Mouse (Mus musculus) liver, embryonic 11.5 days (tissue): ENCODE measurements around the gene Trit1. TPM values are rescaled to one million over a fixed set of nuclear protein-coding genes. Genes with fewer than 3 reads are reported as not detected.

Source experiments
- ATAC-seq: fragments of 200-750 bp; cut with Nextera tagmentation; replicated peaks from 2 replicates; pipeline ENCODE4 v1.8.0; 2017; ENCODE audit warnings: moderate number of reproducible peaks, mild to moderate bottlenecking, moderate TSS enrichment, moderate library complexity; ENCODE audit not compliant: low FRiP score
- DNase-seq: peaks from one replicate; pipeline ENCODE4 v3.0.0-alpha.2; 2017; ENCODE audit warnings: low spot score
- H3K27ac ChIP-seq: fragments of 300-500 bp; sonication (generic); 2 replicates; pipeline ENCODE4 v1.5.1; 2014; ENCODE audit warnings: mild to moderate bottlenecking, low read depth, low read length, control low read depth
- H3K27me3 ChIP-seq: fragments of 300-500 bp; sonication (generic); replicated peaks from 2 replicates; pipeline ENCODE4 v1.6.1; 2014; ENCODE audit warnings: low read length, mixed read lengths; ENCODE audit not compliant: control insufficient read depth, insufficient read depth
- H3K36me3 ChIP-seq: fragments of 300-500 bp; sonication (generic); 2 replicates; pipeline ENCODE4 v1.6.1; 2014; ENCODE audit warnings: mild to moderate bottlenecking, low read length, moderate library complexity, mixed read lengths; ENCODE audit not compliant: control insufficient read depth, insufficient read depth
- H3K4me1 ChIP-seq: fragments of 300-500 bp; sonication (generic); replicated peaks from 2 replicates; pipeline ENCODE4 v1.6.1; 2014; ENCODE audit warnings: low read length, mixed read lengths; ENCODE audit not compliant: control insufficient read depth, insufficient read depth
- H3K4me2 ChIP-seq: fragments of 300-500 bp; sonication (generic); 2 replicates; pipeline ENCODE4 v1.6.1; 2014; ENCODE audit warnings: mild to moderate bottlenecking, control low read depth, moderate library complexity
- H3K4me3 ChIP-seq: fragments of 300-500 bp; sonication (generic); 2 replicates; pipeline ENCODE4 v1.5.1; 2014; ENCODE audit warnings: low read depth, low read length, control low read depth
- H3K9ac ChIP-seq: fragments of 300-500 bp; sonication (generic); 2 replicates; pipeline ENCODE4 v1.6.1; 2014; ENCODE audit warnings: low read depth, low read length, control low read depth
- H3K9me3 ChIP-seq: fragments of 300-500 bp; sonication (generic); 2 replicates; pipeline ENCODE4 v1.6.1; 2016; ENCODE audit warnings: low read length, inconsistent platforms, mixed read lengths; ENCODE audit not compliant: control insufficient read depth
- WGBS: fragments of 180-500 bp; shearing (Covaris S2); extraction: QIAGEN DNeasy Blood & Tissue Kit; methylation state at CpG from one replicate; pipeline ENCODE4 v1.1.7; 2014; 5-methylcytosine and 5-hydroxymethylcytosine counted together
- polyA plus RNA-seq: library from polyadenylated mRNA; unstranded; fragments of >200 nt; fragmentation: Nextera tagmentation; extraction: Ambion mirVana; gene quantifications from 2 replicates; pipeline ENCODE4 v1.2.1, GENCODE M21; 2014

Gene Trit1
- polyA plus RNA-seq, 1 experiment from 2014 or later, result 17.2 TPM

DNA sequence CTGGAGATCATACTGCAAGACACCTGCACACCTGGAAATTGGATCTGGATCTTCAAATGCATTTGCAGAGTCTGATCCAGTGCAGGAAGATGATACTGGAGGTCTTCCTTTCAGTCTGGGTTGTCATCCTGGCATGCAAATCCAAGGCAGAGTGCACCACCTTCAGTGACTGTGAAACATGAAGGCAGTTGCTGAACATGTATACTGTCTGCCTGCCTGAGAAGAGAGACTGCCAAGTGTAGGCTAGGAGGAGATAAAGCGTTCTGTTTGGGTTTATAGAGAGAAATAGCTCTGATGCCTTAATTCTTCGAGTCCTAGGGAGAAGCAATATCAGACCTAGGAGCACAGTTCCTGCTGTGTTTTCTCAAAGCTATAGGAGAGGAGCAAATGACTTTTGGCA, 9.0 kb downstream of the Trit1 start:
- 61% methylated on average over 2 of the region's 2 CpGs for WGBS
- no peak overlapping the region for H3K9ac ChIP-seq
- no peak overlapping the region for H3K4me3 ChIP-seq
- no peaks in the 10 kb centered on the region for H3K9me3 ChIP-seq
- ATAC-seq (no peak), DNase-seq (no peak)
- H3K27ac ChIP-seq, result peak overlapping the region; percentile 16; the same call in 1 of the 2 replicates
- peaks cover 18% of the 10 kb centered on the region for H3K36me3 ChIP-seq
- H3K27me3 ChIP-seq, result no peaks in the 10 kb centered on the region
- peaks cover 8% of the 10 kb centered on the region; the same call in 1 of the 2 replicates for H3K4me1 ChIP-seq
- H3K4me2 ChIP-seq, result no peak overlapping the region

DNA sequence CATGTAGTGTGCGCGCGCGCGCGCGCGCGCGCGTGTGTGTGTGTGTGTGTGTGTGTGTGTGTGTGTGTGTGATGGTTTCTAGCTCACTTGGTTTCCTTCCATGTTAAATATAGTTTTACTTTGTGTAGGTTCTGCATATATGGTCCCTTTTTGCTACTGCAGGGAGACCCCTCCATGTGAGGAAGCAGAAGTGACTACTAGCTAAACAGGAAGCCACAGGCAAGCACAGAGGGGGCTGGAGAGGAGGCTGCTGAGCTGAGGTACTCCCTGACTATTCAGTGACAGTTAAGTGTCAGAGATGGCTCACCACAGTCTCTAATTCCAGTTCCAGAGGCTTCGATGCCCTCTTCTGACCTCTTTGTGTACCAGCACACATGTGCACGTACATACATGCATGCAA, 9.8 kb downstream of the Trit1 start:
- Histone ChIP-seq H3K27me3 (no peaks in the 10 kb centered on the region), H3K9ac (no peak overlapping the region), H3K27ac (0 out of 2 replicates have a peak overlapping the region, but pooled peaks have one; percentile 16), H3K4me2 (no peak overlapping the region), H3K36me3 (peaks cover 14% of the 10 kb centered on the region), H3K4me1 (peaks cover 8% of the 10 kb centered on the region; the same call in 1 of the 2 replicates), H3K9me3 (no peaks in the 10 kb centered on the region), H3K4me3 (no peak overlapping the region)
- DNase-seq (no peak), ATAC-seq (peak; percentile 25; the same call in 1 of the 2 replicates)
- 80% methylated on average over 13 of the region's 13 CpGs for WGBS

DNA sequence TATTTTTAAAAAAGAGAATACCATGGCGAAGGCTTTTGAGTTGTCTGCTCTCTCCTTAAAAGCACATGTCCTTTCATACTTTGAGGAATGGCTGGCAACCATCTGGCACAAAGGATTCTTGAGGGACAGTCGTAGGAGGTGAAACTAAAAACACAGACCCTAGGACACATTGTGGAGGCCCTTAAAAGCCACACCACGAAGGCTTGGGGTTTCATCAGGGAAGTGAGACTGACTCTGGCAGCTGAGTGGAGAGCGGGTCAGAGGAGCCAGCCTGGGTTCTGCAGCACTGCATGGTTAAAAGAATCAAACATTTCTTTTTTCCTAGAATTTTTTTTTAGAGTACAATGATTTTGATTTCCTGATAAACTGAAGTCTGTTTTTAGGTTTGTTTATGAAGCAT, 10.2 kb downstream of the Trit1 start:
- 58% methylated on average over 4 of the region's 4 CpGs for WGBS
- Histone ChIP-seq H3K4me2 (no peak overlapping the region), H3K27me3 (no peaks in the 10 kb centered on the region), H3K9me3 (no peaks in the 10 kb centered on the region), H3K9ac (no peak overlapping the region), H3K4me3 (no peak overlapping the region), H3K36me3 (peaks cover 14% of the 10 kb centered on the region), H3K4me1 (peaks cover 8% of the 10 kb centered on the region; the same call in 1 of the 2 replicates), H3K27ac (no peak overlapping the region)
- DNase-seq (no peak), ATAC-seq (no peak)

DNA sequence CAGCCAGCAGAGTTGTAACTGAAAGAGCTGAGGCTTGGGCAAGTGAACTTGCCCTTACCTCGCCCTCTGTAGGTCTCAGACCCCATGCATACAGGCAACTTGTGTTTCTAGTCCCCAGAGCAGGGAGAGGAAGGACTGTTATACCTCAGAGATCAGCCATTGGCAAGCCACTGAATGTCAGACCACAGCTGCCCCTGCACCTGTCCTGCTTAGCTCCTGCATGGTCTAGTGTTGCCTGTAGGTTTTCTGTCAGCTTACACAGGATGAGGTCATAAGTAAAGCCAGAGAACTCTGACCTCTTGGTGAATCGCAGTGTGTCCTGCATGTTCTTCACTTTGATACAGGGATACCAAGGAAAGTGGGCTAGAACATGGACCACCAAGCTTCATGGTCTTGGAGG, 18.4 kb downstream of the Trit1 start:
- Histone ChIP-seq H3K4me1 (no peaks in the 10 kb centered on the region), H3K36me3 (peaks cover 10% of the 10 kb centered on the region; the same call in 1 of the 2 replicates), H3K4me3 (no peak overlapping the region), H3K4me2 (no peak overlapping the region), H3K9ac (no peak overlapping the region), H3K9me3 (no peaks in the 10 kb centered on the region), H3K27me3 (no peaks in the 10 kb centered on the region), H3K27ac (no peak overlapping the region)
- ATAC-seq (no peak), DNase-seq (no peak)
- WGBS, result 87% methylated on average over 2 of the region's 2 CpGs

DNA sequence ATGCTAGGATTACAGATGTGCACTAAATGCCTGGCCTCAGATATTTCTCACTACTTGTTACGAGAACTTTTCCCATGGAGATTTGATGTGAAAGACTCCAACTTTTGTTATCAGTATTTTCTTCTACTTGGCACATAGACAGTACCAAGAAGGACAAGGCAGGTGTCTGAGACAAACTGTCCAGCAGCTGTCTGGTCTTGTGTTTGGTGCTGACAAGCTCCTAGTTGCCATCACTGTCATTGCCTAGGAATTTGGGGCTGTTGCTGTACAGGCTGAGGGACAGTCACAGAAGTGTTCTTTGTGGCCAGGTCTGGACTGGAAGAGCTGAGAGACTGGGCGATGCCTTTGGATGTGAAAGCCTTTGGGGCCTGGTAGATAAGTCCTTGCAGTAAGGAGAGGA, 19.2 kb downstream of the Trit1 start:
- DNase-seq, result no peak
- Histone ChIP-seq H3K4me3 (no peak overlapping the region), H3K4me1 (no peaks in the 10 kb centered on the region), H3K27me3 (no peaks in the 10 kb centered on the region), H3K27ac (no peak overlapping the region), H3K9me3 (no peaks in the 10 kb centered on the region), H3K4me2 (no peak overlapping the region), H3K9ac (no peak overlapping the region), H3K36me3 (peaks cover 16% of the 10 kb centered on the region; the same call in 1 of the 2 replicates)
- no peak for ATAC-seq
- WGBS, result 85% methylated on average over 2 of the region's 2 CpGs

DNA sequence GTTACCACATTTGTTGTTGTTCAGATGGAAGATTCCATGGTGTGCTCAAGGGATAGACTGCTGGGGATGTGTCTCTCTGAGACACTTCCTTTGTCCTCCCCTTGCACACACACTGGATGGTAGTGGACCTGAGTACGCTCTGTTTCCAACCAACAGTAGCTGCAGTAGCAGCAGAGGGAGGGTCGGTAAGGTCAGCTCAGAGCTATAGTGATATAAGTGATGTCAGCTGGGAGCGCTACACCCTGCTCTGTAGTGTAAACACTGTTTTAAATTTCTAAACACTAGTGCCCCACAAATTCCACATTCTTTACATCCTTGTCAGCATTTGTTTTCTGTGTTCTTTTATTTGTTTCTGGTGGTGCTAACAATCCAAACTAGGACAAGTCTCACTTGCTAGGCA, 20.3 kb downstream of the Trit1 start:
- no peaks in the 10 kb centered on the region for H3K4me1 ChIP-seq

DNA sequence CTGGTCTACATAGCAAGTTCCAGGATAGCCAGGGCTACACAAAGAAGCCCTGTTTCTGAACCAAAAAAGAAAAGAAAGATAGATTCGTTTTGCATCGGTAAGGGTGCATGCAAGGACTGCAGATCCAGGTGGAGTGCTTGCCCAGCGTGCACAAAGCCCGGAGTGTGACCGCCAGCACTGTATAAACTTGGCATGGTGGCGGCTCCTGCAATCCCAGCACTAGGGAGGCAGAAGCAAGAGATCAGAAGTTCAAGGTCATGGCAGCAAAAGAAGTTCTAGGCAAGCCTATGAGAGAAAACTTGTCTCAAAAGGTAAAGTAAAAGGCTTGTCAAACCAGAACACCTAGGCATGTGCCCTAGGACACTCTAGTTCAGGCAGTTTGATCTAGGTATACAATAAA, 24.7 kb downstream of the Trit1 start:
- Histone ChIP-seq H3K27me3 (no peaks in the 10 kb centered on the region), H3K9me3 (no peaks in the 10 kb centered on the region), H3K4me3 (no peak overlapping the region), H3K36me3 (peaks cover 17% of the 10 kb centered on the region; the same call in 1 of the 2 replicates), H3K4me2 (no peak overlapping the region), H3K4me1 (no peaks in the 10 kb centered on the region), H3K9ac (no peak overlapping the region), H3K27ac (no peak overlapping the region)
- ATAC-seq, result no peak
- WGBS, result 88% methylated on average over 6 of the region's 6 CpGs
- DNase-seq, result no peak

More for the DNA sequence above, 20.3 kb downstream of the Trit1 start:
- no peak for ATAC-seq
- H3K36me3 ChIP-seq, result peaks cover 13% of the 10 kb centered on the region; the same call in 1 of the 2 replicates
- WGBS, result 80% methylated on average over 3 of the region's 3 CpGs
- H3K27ac ChIP-seq, result no peak overlapping the region
- H3K9me3 ChIP-seq, result no peaks in the 10 kb centered on the region
- no peak overlapping the region for H3K4me2 ChIP-seq
- no peaks in the 10 kb centered on the region for H3K27me3 ChIP-seq
- no peak for DNase-seq
- H3K4me3 ChIP-seq, result no peak overlapping the region
- no peak overlapping the region for H3K9ac ChIP-seq

DNA sequence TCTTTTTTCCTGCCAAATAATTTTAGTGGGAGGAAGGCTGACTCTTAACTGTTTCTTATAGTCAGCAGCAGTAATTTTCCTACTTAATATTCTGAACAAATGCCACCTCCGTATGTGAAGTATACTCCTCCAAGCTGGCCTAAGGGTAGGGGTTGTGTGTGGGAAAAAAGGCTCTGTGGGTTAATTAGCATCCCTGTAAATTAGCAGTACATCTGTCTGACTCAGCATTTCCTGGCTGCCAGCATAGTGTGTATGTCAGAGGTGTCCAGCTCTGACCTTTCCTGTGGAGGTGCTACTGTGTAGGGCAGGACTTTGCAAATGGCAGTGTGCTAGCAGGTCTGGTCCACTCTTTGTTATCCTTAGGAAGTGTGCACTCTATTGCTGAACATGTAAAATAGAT, 27.5 kb downstream of the Trit1 start:
- Histone ChIP-seq H3K9ac (no peak overlapping the region), H3K9me3 (no peaks in the 10 kb centered on the region), H3K4me1 (no peaks in the 10 kb centered on the region), H3K4me2 (no peak overlapping the region), H3K27ac (no peak overlapping the region), H3K4me3 (no peak overlapping the region), H3K36me3 (peaks cover 20% of the 10 kb centered on the region; the same call in 1 of the 2 replicates), H3K27me3 (no peaks in the 10 kb centered on the region)
- ATAC-seq (no peak), DNase-seq (no peak)
- 85% methylated on average over 1 of the region's 1 CpGs for WGBS

DNA sequence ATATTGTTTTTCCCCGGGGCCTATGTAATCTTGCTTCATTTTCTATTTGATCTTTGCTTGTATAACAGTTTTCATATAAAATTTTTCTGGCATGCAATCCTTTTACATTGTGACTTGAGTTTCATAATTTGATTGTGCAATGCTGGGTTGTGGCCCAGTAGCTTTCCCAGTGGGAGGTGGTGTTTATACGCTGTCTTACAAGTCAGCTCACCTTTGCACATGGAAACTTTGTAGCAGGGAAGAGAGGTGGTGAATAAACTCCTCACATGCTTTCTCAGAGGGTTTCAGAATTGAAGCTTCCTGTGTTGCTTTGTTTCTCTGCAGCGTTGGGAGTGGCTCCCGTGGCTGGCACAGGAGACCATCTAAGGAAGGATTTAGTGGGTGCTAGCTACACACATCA, 28.4 kb downstream of the Trit1 start:
- DNase-seq, result no peak
- Histone ChIP-seq H3K4me2 (no peak overlapping the region), H3K27ac (no peak overlapping the region), H3K9ac (no peak overlapping the region), H3K36me3 (peaks cover 12% of the 10 kb centered on the region; the same call in 1 of the 2 replicates), H3K4me3 (no peak overlapping the region), H3K9me3 (no peaks in the 10 kb centered on the region), H3K27me3 (no peaks in the 10 kb centered on the region), H3K4me1 (no peaks in the 10 kb centered on the region)
- 91% methylated on average over 4 of the region's 4 CpGs for WGBS
- no peak for ATAC-seq
